Mouse (Mus musculus) gastrocnemius, adult 8-10 months (tissue): ENCODE measurements around the gene Birc3. TPM values are rescaled to one million over a fixed set of nuclear protein-coding genes. Genes with fewer than 3 reads are reported as not detected.
"Not testable (repeated sequence)": the region's sequence is repeated elsewhere in the genome, so short reads cannot be mapped to it uniquely, and the experiment has no call there.

ENCODE experiments used
- DNase-seq, 2 experiments: peaks; one replicate each; pipeline ENCODE4 v3.0.0; 2022; ENCODE audit warnings: low spot score in 2 of 2
- total RNA-seq, 4 experiments: library from RNA; stranded (reverse); gene quantifications; 2 replicates each; pipeline ENCODE4 v1.2.4; 2022

Gene Birc3
- total RNA-seq, 4 experiments from 2014 or later = 5.0 to 9.6 (median 5.9) TPM

DNA sequence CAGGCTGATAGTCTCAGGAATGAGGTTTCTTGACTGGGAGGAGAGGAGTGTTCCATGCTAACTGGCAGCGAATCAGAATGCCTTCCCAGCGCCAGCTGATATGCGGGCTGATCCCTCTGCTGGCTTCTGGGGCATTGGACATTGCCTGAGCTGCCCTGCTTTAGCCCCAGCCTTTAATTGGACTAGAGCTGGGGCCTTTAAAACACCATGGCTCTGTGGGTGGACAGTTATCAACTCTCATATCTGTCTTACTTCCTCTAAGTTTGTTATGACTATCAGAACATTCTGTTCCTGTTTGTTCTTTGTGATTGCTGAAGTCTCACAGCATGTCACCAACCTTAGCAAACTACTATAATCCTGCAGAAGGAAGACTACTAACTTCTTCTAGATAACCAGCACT is 5.0 kb downstream of the Birc3 start:
- no peak for DNase-seq

GRCm38 (mm10) chr9:7866981-7867380 is 6.0 kb downstream of the Birc3 start:
- not testable (repeated sequence) for DNase-seq

GRCm38 (mm10) chr9:7860976-7861375 is 12.0 kb downstream of the Birc3 start:
- no peak for DNase-seq

GRCm38 (mm10) chr9:7855912-7856311 is 17.1 kb downstream of the Birc3 start:
- DNase-seq = no peak

- no peak for DNase-seq
Observed at GRCm38 (mm10) chr9:7855374-7855773, 17.6 kb downstream of the Birc3 start.

GRCm38 (mm10) chr9:7854196-7854595 is 18.8 kb downstream of the Birc3 start:
- DNase-seq = not testable (repeated sequence)

DNA sequence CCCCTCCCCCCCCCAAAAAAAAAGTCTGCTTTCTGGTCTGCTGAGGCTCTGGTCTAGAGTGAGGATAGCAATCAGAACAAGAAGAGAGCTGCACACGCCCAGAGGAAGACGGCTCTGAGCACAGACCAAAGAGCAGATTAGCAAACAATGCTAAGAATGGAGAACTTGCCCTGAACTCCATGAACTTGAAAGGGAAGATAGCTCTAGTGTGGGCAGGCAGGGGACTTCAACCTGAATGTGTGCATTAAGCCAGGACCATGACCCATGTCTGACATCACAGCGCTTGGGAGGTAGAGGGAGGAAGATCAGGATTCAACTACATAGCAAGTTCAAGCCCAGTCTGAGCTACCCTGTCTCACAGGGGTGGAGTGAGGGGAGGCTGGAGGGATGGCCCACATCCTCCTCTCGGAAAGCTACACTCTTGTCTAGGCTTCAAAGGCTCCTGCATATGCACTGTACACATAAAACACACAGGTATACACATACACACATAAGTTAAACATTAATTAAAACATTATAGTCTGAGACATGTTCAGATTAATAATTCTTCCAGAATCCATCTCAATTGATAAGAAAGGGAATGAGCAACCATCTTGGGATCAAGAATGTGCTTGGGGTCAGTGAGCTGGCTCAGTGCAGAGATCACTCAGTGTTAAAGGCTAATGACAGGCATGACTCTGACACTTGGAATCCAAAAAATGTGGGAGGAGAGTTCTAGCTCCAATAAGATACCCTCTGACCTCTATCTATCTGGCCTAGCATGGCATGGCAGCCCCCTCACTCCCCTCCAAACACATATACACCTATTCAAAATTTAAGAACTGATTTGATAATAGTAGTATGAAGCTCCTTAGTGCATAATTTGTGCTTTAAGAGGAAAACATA is 20.4 kb downstream of the Birc3 start:
- no peak for DNase-seq

GRCm38 (mm10) chr9:7851841-7852240 is 21.1 kb downstream of the Birc3 start:
- DNase-seq = no peak

DNA sequence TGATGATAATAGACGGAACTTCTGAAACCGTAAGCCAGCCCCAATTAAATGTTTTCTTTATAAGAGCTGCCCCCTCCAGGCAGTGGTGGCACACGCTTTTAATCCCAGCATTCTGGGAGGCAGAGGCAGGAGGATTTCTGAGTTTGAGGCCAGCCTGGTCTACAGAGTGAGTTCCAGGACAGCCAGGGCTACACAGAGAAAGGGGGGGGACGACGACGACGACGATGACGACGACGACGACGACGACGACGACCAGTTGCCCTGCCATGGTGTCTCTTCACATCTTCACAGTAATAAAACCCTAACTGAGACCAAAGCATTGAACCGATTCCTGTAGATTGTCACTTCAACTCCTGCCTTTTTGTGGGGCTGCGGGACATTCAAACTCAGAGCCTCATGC is 24.8 kb downstream of the Birc3 start:
- DNase-seq = no peak

GRCm38 (mm10) chr9:7846667-7847199 is 26.3 kb downstream of the Birc3 start:
- no peak for DNase-seq

- no peak for DNase-seq
Observed at GRCm38 (mm10) chr9:7845216-7845895, 27.6 kb downstream of the Birc3 start.

- DNase-seq = no peak
Observed at GRCm38 (mm10) chr9:7841221-7841620, 31.8 kb downstream of the Birc3 start.

- no peak for DNase-seq
Observed at GRCm38 (mm10) chr9:7837806-7838440, 35.1 kb downstream of the Birc3 start.

- peak; percentile 86 to 94 for DNase-seq
Observed at GRCm38 (mm10) chr9:7836905-7837805, 35.8 kb downstream of the Birc3 start, which contains the start of gene Birc2. Gene Birc2 (minus strand): TSS chr9:7837064.

- DNase-seq = peak; percentile 13 to 17
Observed at GRCm38 (mm10) chr9:7836331-7836730, 36.7 kb downstream of the Birc3 start.

DNA sequence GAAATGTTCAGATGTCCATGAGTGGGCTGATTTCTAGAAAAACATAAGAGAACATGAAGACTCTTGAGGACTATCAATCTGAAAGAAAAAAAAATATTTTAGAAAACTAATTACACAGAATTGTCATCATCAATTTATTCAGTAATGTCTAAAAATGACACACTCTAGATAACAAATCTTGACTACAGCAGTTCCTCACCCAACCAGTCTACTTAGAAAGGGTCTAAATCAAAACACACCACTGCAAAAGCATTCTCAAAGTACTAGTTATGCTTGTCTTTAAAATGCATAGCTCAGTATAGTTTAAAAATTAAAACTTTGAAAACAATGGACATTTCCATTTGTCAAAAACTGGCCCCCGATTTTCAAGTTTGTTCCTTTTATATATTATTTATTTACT is 37.7 kb downstream of the Birc3 start:
- no peak for DNase-seq

- no peak for DNase-seq
Observed at GRCm38 (mm10) chr9:7833421-7833820, 39.6 kb downstream of the Birc3 start.

DNA sequence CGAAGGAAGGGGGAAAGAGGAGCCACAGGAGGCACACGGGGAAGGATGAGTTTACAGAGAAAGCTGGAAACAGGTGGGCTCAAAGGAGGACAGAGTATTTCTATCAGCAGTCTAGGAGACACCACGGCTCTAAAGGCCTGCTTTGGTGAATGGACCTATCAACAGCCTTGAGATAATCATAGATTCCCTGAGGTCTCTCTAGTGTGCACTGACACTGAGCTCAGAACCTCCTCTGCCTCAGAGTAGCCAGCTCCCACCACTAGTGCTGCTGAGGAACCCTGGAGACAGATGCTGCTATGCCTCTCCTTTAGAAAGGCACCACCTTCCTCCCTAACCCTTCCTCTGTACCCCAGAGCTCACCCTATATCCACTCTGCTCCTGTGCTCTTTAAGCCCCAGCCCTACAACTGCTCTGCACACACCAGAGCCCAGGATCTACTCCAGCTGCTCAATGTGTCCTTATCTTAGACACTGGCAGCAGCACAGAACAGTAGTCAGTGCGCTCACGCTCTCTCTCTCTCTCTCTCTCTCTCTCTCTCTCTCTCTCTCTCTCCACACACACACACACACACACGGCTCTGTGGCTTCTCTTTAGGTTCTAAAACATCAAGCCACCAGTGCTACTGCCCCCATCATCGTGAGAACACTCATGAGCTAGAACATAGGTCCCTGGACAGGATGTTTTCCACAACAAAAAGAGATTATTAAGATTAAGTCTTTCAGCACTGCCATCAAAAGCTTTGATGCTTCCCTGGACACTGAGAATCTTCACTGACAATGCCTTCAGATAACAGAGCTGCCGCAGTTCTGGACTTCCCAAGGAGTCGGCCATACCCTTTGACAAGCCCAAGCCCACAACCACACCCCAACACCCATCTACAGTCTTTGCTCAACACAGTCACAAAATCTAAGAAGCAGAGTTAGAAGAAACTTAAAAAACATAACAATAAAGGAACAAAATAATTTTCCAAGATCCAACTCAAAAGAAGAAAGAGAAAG is 43.2 kb downstream of the Birc3 start:
- DNase-seq = no peak

DNA sequence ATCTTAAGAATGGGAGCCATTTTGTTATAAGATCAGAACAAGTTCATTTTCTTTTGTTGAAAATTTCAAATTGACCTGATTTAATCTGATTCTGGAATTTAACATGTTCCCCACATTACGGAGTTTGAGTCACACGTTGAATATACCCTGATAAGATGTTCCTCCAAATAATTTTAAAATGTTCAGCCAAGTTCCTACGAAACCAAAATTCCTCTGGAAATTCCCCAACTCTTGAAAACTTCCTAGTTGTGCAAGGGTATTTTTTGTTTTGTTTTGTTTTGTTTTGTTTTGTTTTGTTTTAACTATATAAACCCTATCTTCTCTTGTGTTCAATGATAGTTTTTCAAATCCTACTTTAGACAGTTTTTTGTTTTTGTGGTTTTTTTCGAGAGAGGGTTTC is 44.3 kb downstream of the Birc3 start:
- DNase-seq = no peak

- no peak for DNase-seq
Observed at GRCm38 (mm10) chr9:7824916-7825315, 48.1 kb downstream of the Birc3 start.
